Mouse (Mus musculus) fibroblast of lung, adult 2 months (primary cell): ENCODE data around the gene Gm10392.

ENCODE experiments used
- DNase-seq: peaks from one replicate; pipeline ENCODE4 v3.0.0-alpha.2; 2011; ENCODE audit warnings: low read depth

Gene Gm10392

DNA sequence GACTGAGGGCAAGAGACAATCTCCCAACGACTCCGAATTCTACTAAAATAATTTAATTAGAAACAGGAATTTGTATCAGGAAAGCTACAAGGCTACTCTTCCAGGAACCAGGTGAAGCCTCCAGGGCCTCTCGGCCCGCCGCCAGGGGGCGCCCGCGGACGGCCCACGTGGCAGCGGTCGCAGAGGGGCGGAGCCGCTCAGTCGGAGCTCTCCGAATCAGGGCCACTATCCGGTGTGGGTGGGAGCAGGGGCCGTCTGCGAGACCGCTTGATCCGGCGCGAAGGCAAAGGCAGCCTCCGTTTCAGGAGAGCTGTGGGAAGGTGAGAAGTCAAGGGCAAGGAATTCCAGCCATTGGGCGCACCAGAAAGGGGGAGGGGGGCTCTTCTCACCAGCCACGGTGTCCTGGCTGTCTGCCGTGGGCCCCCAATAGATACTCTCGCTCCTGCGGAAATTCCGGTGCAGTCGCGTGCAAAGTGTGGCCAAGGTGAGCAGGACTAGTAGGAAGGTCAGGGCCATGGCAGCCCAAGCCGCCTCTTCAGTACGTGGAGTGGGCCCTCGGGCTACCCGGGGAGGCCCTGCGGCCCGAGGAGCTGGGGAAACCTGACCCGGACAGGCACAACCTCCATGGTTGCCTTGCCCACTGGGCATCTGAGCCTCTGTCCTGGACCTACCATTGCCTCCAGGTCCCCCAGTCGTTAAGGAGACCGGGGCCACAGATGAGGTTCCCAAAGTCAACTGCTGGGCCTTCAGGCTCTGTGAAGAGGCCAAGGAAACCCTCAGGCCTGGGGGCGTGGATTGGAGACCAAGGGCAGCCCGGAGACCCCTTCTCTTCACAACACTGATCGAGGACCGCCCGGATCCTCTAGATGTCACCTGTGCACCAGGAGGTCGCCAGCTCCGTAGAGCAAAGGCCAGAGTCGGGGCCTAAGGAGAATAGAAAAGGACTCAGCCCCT is 10.7 kb downstream of the Gm10392 start:
- no peak for DNase-seq

DNA sequence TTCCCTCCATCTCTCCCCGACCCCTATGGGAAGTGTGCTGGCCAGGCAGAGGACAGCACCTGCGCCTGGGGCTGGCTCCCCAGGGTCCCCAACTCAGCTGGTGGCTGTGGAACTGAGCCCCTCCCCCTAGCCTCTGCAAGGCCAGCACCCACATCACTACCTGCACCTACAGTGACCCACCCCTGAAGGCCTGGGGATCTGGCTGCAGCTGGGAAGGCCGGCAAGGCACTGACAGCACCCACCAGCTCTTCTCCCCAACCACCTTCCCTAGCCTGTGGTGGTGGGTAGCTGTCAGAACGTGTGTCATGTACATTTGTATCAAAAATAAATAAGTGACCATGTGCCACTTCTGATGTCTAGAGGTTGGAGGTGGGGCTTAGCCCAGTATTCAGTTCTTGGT is 11.6 kb downstream of the Gm10392 start:
- DNase-seq, result no peak

GRCm38 (mm10) chr11:77506941-77507340 is 12.1 kb downstream of the Gm10392 start:
- no peak for DNase-seq

DNA sequence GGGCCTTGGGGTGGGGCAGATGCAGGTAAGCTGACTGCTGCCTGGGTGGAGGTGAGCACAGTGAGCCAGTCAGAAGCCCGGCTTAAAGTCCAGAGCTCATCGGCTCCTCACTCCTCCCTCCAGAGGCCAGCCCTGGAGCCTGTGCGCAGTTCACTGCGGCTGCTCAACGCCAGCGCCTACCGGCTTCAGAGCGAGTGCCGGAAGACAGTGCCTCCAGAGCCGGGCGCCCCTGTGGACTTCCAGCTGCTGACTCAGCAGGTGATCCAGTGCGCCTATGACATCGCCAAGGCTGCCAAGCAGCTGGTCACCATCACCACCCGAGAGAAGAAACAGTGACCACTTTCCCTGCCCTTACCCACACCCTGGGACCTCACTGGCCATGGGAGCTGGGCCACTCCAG is 12.7 kb downstream of the Gm10392 start:
- no peak for DNase-seq

- DNase-seq, result no peak
These were observed 13.6 kb downstream of the Gm10392 start for GRCm38 (mm10) chr11:77505291-77505980.

DNA sequence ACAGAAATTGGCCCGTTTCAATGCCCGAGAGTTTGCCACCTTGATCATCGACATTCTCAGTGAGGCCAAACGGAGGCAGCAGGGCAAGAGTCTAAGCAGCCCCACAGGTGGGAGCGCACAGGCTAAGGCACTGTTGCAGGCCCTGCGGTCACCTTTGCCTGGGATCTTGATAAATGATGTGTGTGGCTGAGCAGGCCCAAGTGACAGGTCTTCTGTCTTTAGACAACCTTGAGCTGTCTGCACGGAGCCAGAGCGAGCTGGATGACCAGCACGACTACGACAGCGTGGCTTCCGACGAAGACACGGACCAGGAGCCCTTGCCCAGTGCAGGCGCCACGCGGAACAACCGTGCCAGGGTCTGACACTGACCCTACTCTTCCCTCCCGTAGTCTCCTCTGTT is 14.6 kb downstream of the Gm10392 start:
- DNase-seq, result no peak

- DNase-seq, result peak; percentile 86
These were observed 15.5 kb downstream of the Gm10392 start for GRCm38 (mm10) chr11:77503511-77503910.

- DNase-seq, result no peak
These were observed 16.5 kb downstream of the Gm10392 start for GRCm38 (mm10) chr11:77502481-77502880.

DNA sequence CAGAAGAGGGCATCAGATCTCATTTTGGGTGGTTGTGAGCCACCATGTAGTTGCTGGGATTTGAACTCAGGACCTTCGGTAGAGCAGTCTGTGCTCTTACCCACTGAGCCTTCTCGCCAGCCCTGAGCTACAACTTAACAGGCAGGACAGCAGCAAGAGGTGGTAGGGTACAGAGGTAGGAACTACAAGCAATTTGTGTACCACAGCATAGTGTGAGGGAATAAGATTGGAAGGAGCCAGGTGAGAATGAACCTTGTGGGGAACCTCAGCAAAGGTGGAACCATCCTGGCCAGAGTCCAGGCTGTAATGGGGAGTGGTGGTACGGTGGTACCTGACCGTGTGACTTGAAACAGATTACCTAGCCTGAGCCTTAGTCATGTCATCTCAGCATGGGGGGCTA is 17.0 kb downstream of the Gm10392 start:
- no peak for DNase-seq

GRCm38 (mm10) chr11:77501392-77501791 is 17.6 kb downstream of the Gm10392 start:
- no peak for DNase-seq

- DNase-seq, result no peak
These were observed 18.4 kb downstream of the Gm10392 start for GRCm38 (mm10) chr11:77500361-77501325.

GRCm38 (mm10) chr11:77499354-77499753 is 19.6 kb downstream of the Gm10392 start:
- no peak for DNase-seq

- DNase-seq, result no peak
These were observed 20.5 kb downstream of the Gm10392 start for GRCm38 (mm10) chr11:77498261-77499139.

GRCm38 (mm10) chr11:77497851-77498250 is 21.1 kb downstream of the Gm10392 start:
- no peak for DNase-seq

DNA sequence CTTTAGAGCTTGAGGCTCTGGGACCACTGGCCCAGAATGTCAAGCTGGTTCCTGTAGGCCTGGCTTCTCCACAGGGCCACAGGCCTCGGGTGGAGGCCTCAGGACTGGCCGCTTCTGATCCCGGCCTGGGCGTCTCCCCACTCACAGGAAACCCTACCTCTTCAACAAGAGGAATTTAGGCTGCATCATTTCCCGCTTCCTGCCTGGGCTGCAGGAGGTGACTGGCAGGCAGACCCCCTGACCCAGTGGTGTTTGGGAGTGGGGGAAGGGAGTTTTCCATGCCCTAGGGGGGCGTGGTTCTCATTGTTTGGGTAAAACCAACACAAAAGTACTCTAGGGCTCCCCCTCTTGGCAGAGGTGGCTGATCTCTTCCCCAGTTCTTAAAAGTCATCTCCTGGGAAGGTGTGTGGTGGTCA is 21.6 kb downstream of the Gm10392 start:
- no peak for DNase-seq

DNA sequence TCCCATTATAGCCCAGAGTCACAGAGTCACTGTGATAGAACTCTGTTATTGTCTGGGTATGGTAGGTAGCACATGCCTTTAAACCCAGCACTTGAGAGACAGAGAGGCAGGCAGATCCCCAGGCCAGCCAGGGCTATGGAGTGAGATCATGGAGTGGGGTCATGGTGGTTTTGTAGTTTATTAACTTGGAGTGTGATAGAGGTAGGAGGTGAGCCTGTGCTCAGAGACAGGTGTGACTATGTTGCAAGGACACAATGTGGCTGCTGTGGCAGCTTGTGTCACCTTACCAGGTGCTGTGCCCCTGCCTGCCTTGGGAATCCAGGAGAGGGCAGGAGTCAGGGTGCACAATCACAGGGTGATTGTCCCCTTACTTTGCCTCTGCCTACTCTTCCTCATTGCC is 23.5 kb downstream of the Gm10392 start:
- DNase-seq, result no peak

GRCm38 (mm10) chr11:77494782-77495181 is 24.2 kb downstream of the Gm10392 start:
- DNase-seq, result no peak

DNA sequence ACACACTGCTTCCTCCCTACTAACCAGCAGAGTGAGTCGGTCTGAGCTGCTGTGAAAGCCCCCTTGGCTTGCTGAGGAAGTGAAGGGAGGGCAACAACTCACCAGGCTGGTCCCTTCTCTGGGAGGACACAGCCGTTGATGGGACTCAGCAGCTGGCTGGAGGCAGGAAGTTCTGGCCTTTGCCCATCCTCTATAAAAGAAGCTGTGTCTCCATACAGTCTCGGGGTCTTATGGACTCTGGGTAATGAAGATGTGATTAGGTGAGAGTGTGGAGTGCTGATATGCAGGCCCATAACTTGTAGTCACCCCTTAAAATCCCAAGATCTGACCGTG is 24.7 kb downstream of the Gm10392 start:
- no peak for DNase-seq

DNA sequence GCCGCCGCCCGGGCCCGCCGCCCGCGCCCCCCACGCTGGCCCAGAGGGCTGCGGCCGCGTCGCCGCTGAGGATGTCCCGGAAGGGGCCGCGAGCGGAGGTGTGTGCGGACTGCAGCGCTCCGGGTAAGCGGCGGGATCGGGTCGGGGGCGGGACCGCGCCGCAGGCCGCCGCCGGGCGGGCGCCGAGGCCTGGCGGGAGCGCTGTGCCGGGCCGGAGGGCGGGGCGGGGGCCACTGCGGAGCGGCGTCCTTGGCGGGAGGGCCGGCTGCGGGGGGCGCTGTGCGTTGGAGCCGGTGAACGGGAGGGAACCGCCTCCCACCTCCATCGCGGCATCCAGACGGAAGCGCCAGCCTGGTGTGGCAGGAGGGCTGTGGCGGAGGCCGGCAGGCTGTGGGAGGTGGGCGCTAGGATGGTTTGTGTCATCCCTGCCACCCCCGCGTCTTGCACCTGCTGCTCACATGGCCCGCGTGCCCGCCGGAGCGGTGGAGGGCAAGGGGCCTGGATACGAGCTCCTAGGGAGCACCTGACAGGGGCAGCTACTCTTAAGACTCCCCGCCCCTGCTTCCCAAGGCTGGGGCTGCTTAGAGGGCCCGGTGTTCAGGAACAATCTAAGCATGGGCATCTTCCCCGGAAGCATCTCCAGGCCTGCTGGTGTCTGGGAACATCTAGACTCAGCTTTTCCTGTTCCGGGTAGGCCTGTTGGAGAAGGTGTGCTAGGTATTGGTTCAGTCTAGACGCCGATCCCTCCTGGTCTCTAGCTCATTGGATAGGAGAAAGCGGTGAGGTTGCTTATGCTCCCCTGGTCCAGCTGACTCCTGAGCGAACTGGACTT is 25.3 kb downstream of the Gm10392 start, which contains the start of gene Git1:
Gene Git1 (plus strand): TSS at position 51 of the 832 bp plus-strand sequence.
- no peak for DNase-seq

- DNase-seq, result peak; percentile 75
These were observed 26.1 kb downstream of the Gm10392 start for GRCm38 (mm10) chr11:77492911-77493332.
